Mouse (Mus musculus): ENCODE data around the gene Plekhg6. TPM values are rescaled to one million over a fixed set of nuclear protein-coding genes. Genes with fewer than 3 reads are reported as not detected.

The Plekhg6 gene
- total RNA-seq, 2 experiments from 2014 or later: 0.30 to 0.34 TPM

- peak; percentile 29 to 35 for DNase-seq (ENCODE audit: extremely low spot score in 1 of 2, low spot score in 2 of 2)
- intact Hi-C loops (cut with DNase I): loop anchor here (2.0 kb wide), 1 partner anchor 243 kb away; no protein-coding TSS in a partner anchor
- Histone ChIP-seq H3K4me3 (no peak overlapping the region), H3K27ac (no peak overlapping the region)
- peak; percentile 54 for TF ChIP-seq CTCF (IDR thresholded peaks at IDR 0.05)
Observed at GRCm38 (mm10) chr6:125361467-125362291, 18.9 kb downstream of the Plekhg6 start.

- no peak overlapping the region for H3K4me3 ChIP-seq
- intact Hi-C loops (cut with DNase I): no loop called here
- no peak for DNase-seq (ENCODE audit: extremely low spot score in 1 of 2, low spot score in 2 of 2)
- no peak for TF ChIP-seq CTCF (IDR thresholded peaks at IDR 0.05)
- H3K27ac ChIP-seq: no peak overlapping the region
Observed at GRCm38 (mm10) chr6:125360846-125361245, 19.7 kb downstream of the Plekhg6 start.

GRCm38 (mm10) chr6:125359999-125360398 lies 20.6 kb downstream of the Plekhg6 start:
- no peak for DNase-seq (ENCODE audit: extremely low spot score in 1 of 2, low spot score in 2 of 2)
- TF ChIP-seq CTCF (IDR thresholded peaks at IDR 0.05): no peak; the same call in 1 of the 2 replicates
- H3K4me3 ChIP-seq: no peak overlapping the region
- no peak overlapping the region for H3K27ac ChIP-seq
- intact Hi-C loops (cut with DNase I): no loop called here

GRCm38 (mm10) chr6:125357334-125357733 lies 23.3 kb downstream of the Plekhg6 start:
- intact Hi-C loops (cut with DNase I): no loop called here
- no peak for TF ChIP-seq CTCF (IDR thresholded peaks at IDR 0.05)
- Histone ChIP-seq H3K27ac (no peak overlapping the region), H3K4me3 (no peak overlapping the region)
- no peak for DNase-seq (ENCODE audit: extremely low spot score in 1 of 2, low spot score in 2 of 2)

- intact Hi-C loops (cut with DNase I): no loop called here
- no peak overlapping the region for H3K27ac ChIP-seq
- no peak overlapping the region for H3K4me3 ChIP-seq
- DNase-seq (ENCODE audit: extremely low spot score in 1 of 2, low spot score in 2 of 2): no peak
- TF ChIP-seq CTCF (IDR thresholded peaks at IDR 0.05): no peak
Observed at GRCm38 (mm10) chr6:125356264-125356663, 24.3 kb downstream of the Plekhg6 start.

- Histone ChIP-seq H3K4me3 (no peak overlapping the region), H3K27ac (no peak overlapping the region)
- no peak for TF ChIP-seq CTCF (IDR thresholded peaks at IDR 0.05)
- no peak for DNase-seq (ENCODE audit: extremely low spot score in 1 of 2, low spot score in 2 of 2)
- intact Hi-C loops (cut with DNase I): no loop called here
Observed at GRCm38 (mm10) chr6:125355197-125355741, 25.3 kb downstream of the Plekhg6 start.

- Histone ChIP-seq H3K4me3 (no peak overlapping the region), H3K27ac (peak overlapping the region; percentile 47)
- intact Hi-C loops (cut with DNase I): no loop called here
- no peak for TF ChIP-seq CTCF (IDR thresholded peaks at IDR 0.05)
- peak in 1 of 2 experiments; percentile 32 for DNase-seq (ENCODE audit: extremely low spot score in 1 of 2, low spot score in 2 of 2)
Observed at GRCm38 (mm10) chr6:125354352-125355151, 26.0 kb downstream of the Plekhg6 start.

- Histone ChIP-seq H3K27ac (no peak overlapping the region), H3K4me3 (no peak overlapping the region)
- DNase-seq (ENCODE audit: extremely low spot score in 1 of 2, low spot score in 2 of 2): no peak
- TF ChIP-seq CTCF (IDR thresholded peaks at IDR 0.05): no peak
- intact Hi-C loops (cut with DNase I): no loop called here
Observed at GRCm38 (mm10) chr6:125353655-125354054, 26.9 kb downstream of the Plekhg6 start.

- Histone ChIP-seq H3K27ac (no peak overlapping the region), H3K4me3 (no peak overlapping the region)
- intact Hi-C loops (cut with DNase I): no loop called here
- no peak for DNase-seq (ENCODE audit: extremely low spot score in 1 of 2, low spot score in 2 of 2)
- TF ChIP-seq CTCF (IDR thresholded peaks at IDR 0.05): no peak
Observed at GRCm38 (mm10) chr6:125353221-125353620, 27.4 kb downstream of the Plekhg6 start.

- Histone ChIP-seq H3K27ac (no peak overlapping the region), H3K4me3 (no peak overlapping the region)
- intact Hi-C loops (cut with DNase I): no loop called here
- TF ChIP-seq CTCF (IDR thresholded peaks at IDR 0.05): no peak
- no peak for DNase-seq (ENCODE audit: extremely low spot score in 1 of 2, low spot score in 2 of 2)
Observed at GRCm38 (mm10) chr6:125352811-125353210, 27.8 kb downstream of the Plekhg6 start.

GRCm38 (mm10) chr6:125352046-125352384 lies 28.6 kb downstream of the Plekhg6 start:
- intact Hi-C loops (cut with DNase I): no loop called here

More at GRCm38 (mm10) chr6:125352046-125352384, 28.6 kb downstream of the Plekhg6 start:
- TF ChIP-seq CTCF (IDR thresholded peaks at IDR 0.05): no peak
- no peak for DNase-seq (ENCODE audit: extremely low spot score in 1 of 2, low spot score in 2 of 2)
- no peak overlapping the region for H3K4me3 ChIP-seq
- no peak overlapping the region for H3K27ac ChIP-seq
